Mouse (Mus musculus) spleen, postnatal 10 days (tissue): Measurements from ENCODE around the gene Nat14.

Source experiments
- DNase-seq, 2 experiments: peaks; one replicate each; pipeline ENCODE4 v3.0.0; 2021 to 2022; ENCODE audit warnings: low spot score in 2 of 2

The Nat14 gene

DNA sequence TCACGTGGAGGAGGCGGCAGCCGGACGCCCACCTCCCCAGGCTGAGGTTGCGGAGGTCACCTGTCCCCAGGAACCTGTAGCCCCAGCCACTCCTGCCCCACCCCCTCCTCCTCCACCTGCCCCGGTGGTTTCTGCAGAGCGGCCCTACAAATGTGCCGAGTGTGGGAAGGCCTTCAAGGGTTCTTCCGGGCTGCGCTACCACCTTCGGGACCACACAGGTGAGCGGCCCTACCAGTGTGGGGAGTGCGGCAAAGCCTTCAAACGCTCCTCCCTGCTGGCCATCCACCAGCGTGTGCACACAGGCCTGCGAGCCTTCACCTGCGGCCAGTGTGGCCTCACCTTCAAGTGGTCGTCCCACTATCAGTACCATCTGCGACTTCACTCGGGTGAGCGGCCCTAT lies 1.9 kb upstream of the Nat14 start:
- no peak for DNase-seq

DNA sequence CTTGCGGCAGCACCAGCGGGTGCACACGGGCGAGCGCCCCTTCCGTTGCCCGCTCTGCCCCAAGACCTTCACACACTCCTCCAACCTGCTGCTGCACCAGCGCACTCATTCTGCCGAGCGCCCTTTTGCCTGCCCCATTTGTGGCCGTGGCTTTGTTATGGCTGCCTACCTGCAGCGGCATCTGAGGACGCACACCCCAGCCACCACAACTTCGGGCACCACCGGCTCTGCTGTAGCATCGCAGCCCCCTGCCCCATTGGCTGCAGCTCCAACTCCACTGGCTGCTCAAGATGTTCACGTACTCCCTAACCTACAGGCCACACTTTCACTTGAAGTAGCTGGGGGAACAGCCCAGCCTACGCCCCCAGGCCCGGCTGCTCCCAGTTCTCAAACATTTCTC lies 1.3 kb upstream of the Nat14 start:
- DNase-seq = no peak

DNA sequence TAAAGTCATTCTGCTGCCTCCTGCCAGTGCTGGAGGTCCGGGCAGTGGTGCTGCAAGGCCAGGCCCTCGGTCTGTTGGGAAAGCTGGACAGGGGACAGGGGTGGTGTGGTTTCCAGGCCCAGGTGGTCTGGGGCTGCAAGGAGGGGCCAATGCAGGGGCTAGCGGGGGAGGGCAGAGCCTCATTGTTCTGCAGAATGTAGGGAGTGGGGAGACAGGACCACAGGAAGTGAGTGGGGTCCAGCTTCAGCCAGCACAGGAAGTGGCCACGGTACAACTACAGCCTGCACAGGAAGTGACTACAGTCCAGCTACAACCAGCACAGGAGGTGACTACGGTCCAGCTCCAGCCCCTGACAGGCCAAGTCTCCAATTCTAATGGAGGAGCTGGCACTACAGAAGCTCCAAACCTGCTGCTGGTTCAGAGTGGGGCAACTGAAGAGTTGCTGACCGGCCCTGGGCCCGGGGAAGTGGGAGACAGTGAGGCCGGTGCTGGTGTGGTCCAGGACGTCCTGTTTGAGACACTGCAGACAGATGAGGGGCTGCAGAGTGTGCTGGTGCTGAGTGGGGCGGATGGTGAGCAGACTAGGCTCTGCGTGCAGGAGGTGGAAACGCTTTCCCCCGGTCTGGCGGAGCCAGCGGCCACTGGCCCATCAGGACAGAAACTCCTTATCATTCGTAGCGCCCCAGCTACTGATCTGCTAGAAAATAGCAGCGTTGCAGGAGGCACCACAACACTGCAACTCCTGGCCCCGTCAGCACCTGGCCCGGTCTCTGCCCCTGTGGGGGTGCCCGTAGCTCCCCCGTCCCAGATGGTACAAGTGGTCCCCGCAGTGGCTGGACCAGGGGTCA lies 628 bp upstream of the Nat14 start:
- no peak for DNase-seq

DNA sequence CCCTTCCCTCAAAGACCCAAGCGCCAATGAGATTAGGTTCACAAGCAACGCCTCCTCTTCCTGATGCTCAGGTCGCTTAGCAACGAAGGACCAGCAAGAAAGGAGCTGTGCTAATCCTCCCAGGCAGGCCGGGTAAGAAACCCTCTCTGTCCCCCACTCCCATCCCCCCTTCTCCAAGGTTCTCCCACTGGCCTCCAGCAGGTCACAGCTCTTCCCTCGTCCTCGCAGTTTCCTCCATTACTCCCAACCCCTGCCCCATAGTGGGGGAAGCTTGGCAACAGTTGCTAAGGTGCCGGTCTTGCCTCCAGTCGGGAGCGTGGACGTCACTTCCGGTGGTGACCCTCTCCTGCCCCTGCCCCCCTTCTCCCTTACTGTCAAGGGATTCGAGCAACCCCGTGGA lies 680 bp downstream of the Nat14 start:
- DNase-seq = peak in 1 of 2 experiments; percentile 42

DNA sequence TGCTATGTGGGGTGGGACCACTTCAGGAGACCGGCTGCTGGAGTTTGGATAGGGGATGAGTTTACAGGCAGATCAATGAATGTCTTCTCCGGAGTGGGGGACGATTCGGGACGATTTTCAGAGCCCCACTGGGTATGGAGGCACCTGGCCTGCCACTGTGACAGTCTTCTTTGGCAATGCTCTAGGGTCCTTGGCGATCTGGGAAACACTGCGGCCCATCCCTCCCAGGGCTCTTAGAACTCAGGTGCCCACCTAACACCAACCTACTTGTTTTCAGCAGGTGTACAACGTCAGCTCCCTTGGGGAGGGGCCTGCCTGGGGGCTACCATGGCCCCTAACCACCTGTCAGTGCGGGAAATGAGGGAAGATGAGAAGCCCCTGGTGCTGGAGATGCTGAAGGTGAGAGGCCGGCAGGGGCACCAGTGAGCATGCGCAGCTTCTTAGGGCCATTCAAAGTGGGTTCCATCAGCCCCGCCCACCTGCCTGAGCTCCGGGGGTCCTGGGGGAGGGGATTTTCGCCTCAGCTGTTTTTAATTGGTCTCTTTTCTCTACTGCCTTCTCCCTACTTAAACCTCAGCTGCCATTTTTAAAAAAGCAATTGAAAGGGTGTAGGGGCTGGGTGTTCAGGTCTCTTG lies 1.2 kb downstream of the Nat14 start:
- no peak for DNase-seq

DNA sequence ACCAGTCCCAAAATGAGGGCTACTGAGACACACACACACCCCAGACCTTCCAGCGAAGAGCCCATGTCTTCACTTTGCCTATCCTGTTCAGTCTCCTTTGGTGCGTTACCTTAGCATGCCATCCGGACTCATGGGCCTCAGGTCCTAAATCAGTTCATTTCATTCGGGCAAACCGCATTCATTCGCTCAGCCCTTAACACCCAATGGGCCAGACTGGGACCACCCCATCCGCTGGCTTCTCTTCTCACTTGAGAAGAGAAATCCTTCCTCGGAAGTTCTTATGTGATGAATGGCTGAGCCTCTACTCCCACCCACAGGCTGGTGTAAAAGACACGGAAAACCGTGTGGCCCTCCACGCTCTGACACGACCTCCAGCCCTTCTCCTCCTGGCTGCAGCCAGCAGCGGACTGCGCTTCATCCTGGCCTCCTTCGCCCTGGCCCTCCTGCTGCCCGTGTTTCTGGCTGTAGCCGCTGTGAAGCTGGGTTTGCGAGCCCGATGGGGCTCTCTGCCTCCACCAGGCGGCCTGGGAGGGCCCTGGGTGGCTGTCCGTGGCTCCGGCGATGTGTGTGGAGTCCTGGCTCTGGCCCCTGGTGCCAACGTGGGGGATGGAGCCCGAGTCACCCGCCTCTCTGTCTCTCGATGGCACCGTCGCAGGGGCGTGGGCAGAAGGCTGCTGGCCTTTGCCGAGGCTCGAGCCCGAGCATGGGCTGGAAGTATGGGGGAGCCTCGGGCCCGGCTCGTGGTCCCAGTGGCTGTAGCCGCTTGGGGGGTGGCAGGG lies 1.9 kb downstream of the Nat14 start:
- peak in 1 of 2 experiments; percentile 44 for DNase-seq

DNA sequence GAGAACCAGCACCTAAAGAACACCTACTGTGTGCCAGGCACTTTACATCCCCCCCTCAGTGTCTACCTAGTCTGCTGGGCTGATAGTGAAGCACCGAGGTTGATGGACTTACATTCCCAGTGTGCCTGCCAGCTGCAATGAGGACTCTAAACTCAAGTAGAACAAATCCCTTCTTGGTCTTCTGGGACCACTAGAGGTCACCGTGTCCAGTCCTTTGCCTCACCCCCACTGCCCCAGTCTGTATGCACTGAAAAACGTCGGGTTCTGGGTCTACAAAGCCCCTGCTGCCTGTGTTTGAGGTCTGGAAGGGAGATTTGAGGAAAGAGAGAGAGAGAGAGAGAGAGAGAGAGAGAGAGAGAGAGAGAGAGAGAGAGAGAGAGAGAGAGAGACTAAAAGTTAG lies 2.7 kb downstream of the Nat14 start:
- no peak for DNase-seq

DNA sequence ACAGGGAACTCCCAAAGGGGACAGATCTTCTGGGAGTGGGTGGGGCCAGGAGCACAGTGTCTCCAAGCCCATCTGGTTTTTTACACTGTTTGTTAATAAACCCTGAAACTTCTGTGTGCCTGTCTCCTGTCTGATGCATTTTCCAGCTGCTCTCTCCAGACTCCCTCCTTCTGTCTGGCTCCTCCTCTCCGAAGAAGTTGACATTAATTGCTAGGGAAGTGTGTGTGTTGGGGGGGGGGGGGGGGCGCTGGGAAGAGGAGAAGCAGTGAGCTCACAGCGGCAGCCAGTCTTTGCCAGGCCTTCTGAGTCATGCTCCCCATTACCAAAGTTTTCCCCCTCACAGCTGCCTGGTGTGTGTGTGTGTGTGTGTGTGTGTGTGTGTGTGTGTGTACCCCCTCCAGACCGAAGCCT lies 3.1 kb downstream of the Nat14 start:
- no peak for DNase-seq

DNA sequence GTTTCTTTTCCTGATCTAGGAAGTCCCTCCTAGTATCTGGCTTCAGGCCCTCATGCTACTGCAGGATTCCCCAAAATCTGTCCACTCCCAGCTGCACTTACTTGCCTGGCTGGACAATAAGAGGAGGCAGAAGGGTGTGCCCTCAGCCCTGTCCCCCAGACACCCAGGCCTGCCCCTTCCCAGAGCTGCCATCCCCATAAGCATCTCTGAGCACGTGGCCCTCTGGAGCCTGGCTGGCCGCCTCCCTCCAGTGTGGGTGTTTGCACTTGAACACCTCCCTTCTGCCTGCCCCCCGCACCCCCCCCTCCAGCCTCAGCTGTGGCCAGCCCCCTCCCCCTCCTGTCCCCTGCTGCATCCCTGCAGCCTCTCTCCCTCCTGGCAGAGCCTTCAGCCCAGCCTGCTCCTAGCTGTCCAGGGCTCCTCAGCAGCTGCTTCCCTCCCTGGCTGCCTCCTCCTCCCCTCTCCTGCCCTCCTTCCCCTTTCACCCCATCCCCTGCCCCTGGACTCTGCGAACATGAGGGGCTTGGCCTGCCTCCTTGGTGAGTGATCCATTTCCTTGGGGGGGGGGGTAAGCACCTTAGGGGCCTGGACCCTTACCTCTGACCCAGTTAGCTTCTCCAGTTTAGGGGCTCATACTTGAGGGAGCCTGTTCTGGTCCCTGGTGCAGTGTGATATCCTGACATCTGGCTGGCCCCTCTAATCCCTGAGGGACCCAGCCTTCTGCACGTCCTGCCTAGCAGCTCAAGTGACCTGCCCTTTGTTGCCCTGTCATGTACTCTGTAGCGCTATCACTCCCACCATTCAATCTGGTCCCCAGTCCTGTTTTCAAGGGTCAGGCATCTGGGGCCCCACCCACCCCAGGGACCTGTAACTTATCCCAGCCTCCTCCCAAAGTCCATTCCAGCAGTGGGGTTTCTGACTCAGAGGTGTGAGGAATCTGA lies 3.9 kb downstream of the Nat14 start, which contains the start of gene Ssc5d:
TSS of gene Ssc5d (plus strand) at position 345 of the 941 bp plus-strand sequence.
- no peak for DNase-seq

DNA sequence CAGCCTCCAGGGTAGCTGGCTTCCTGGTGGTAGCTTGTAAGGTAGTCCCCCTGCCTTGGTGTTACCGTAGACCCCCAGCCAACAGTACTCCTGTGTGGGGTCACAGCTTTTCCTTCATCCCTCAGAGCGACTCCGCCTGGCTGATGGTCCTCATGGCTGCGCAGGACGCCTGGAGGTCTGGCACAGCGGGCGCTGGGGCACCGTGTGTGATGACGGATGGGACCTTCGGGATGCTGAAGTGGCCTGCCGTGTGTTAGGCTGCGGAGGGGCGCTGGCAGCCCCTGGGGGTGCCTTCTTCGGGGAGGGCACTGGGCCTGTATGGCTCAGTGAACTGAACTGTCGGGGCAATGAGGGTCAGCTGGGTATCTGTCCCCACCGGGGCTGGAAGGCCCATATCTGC lies 5.0 kb downstream of the Nat14 start:
- DNase-seq = no peak

DNA sequence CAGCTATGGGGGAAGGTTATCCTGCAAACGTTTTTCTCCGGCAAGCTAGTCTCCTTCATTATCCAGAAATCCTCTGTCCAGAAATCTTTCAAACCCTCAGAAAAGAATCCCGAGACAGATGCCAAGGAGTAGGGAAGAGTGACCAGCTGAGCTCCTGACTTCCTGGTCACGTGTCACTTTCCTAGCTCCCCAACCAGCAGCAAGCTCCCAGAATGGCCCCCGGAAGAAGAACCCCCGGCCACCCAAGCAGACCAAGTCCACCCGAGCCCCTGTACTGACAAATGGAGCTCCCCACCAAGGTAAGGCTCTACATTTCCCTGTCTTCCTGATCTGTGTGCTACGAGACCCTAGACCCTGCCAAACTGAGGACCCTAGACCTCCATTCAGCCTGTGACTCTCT lies 5.9 kb downstream of the Nat14 start:
- no peak for DNase-seq

DNA sequence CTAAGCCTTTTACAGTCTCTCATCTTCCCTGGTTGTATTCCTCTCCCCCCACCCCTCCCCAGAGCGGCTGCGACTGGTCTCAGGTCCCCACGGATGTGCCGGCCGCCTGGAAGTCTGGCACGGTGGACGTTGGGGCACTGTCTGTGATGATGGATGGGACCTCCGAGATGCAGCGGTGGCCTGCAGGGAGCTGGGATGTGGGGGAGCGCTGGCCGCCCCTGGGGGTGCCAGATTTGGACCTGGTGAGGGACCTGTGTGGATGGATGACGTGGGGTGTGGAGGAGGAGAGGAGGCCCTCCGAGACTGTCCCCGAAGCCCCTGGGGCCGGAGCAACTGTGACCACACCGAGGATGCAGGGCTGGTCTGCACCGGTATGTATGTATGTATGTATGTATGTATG lies 6.5 kb downstream of the Nat14 start:
- DNase-seq = no peak

DNA sequence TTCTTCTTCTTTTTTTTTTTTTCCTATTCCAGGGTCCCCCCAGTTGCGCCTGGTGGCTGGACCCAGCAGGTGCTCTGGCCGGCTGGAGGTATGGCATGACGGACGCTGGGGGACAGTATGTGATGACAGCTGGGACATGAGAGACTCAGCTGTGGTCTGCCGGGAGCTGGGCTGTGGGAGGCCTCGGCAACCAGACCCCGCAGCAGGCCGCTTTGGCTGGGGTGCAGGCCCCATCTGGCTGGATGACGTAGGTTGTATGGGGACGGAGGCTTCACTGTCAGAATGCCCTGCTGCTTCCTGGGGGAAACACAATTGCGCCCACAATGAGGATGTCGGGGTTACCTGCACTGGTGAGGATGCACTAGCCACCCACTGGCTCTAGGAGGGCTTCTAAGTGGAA lies 11.3 kb downstream of the Nat14 start:
- no peak for DNase-seq

DNA sequence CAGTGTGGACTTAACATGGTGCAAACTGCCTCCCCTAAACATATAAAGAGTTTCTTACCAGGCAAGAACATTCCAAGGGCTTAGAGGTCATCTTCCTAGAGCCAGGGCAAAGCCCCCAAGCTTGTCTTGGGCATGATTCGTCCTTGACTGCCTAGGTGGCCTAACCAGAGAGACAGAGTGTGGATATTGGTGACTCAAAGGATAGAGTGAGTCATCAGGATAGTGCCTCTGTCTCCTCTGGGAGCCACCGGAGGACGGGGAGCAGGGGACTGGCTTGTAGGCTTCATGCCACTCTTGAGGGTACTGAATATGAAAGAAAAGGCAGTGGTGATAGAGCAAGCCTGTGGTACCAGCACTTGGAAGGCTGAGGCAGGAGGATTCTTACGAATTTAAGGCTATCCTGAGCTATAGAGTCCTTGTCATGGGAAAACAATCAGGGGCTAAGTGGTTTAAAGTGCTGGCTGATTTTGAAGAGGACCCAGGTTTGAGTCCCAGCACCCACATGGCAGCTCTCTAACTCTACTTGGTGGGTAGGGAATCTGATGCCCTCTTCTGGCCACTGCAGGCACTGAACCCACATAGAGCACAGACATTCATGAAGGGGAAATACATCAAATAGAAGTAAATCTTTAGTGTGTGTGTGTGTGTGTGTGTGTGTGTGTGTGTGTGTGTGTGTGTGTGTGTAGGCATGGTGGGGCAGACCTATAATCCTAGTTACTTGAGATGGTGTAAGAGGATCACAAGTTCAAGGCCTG lies 12.5 kb downstream of the Nat14 start:
- DNase-seq = no peak

DNA sequence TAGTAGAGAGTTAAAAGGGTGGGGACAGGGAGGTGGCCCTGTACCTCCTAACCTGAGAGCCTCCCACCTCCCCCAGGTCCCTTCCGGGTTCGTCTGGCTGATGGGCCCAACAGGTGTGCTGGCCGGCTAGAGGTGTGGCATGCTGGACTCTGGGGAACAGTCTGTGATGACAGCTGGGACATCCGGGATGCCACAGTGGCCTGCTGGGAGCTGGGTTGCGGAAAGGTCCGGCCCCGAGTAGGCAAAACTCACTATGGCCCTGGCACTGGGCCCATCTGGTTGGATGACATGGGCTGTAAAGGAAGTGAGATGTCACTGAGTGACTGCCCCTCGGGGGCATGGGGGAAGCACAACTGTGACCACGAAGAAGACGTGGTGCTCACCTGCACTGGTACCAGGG lies 15.0 kb downstream of the Nat14 start:
- no peak for DNase-seq

DNA sequence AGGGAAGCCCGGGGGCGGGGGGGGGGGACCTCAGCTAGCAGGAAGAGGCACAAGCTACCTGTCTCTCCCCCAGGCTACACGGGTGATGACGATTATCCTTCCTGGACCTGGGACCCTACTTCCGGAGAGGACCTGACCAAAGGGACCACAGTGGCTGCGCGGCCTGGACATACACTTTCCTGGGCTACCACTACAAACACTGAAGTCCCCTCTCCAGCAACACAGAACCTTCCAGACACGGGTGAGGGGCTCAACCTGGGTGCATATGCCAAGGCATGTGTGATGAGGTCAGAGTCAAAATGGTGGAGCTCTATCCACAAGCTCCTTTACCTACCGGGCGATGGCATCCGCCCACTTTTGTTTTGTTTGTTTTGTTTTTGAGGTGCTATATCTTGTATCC lies 15.6 kb downstream of the Nat14 start:
- no peak for DNase-seq

DNA sequence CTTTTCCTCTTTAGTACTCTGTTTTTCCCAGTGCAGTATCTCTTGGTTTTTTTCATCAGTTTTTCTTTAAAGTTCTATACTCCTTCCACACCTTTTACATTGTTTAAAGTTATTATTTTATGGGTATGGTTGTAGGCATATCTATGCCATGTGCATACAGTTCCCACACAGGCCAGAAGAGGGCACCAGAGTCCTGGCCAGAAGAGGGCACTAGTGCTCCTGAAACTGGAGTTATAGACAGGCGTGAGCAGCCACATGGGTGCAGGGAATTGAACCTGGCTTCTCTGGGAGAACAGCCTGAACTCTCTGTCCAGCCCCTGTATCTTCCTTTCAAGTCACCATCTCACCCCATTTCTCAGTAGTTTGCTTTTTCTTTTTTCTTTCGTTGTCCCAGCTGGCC lies 16.6 kb downstream of the Nat14 start:
- peak; percentile 75 to 87 for DNase-seq

DNA sequence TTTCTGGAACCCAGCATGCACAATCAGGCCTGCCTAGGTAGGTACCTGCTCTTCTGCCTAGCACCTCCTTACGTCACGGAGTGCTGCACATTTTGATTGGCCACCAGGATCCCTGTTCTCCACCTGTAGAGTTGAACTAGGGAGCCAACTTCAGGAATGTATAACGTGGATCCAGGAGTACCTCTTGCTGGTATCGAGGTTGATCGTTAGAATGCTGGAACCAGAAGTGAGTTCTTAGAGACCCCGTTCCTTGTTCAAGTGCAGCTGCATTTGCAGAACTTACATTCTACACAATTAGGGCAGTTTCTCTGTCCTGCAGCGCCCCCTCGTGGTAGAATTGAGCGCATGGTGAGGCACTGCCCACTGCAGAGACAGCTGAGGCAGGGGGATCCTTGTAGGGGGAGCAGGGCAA lies 18.2 kb downstream of the Nat14 start:
- DNase-seq = peak; percentile 78 to 90

DNA sequence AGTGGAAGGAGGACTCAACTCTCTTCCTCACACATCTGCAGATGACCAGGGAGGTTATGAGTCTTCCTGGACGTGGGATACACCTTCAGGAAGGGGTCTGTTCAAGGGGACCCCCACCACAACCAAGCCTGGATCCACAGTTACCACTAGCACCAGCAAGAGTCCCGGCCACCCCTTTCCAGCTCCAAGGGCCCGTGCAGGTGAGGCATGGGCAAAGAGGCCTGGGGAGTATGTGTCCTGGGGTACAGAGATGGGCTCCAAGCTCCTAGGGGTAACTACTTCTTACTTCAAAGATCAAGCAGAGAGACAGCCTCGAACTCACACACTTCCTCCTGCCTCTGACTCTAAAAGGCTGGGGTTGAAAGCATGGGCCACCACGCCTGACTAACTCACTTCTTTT lies 20.8 kb downstream of the Nat14 start:
- DNase-seq = no peak

DNA sequence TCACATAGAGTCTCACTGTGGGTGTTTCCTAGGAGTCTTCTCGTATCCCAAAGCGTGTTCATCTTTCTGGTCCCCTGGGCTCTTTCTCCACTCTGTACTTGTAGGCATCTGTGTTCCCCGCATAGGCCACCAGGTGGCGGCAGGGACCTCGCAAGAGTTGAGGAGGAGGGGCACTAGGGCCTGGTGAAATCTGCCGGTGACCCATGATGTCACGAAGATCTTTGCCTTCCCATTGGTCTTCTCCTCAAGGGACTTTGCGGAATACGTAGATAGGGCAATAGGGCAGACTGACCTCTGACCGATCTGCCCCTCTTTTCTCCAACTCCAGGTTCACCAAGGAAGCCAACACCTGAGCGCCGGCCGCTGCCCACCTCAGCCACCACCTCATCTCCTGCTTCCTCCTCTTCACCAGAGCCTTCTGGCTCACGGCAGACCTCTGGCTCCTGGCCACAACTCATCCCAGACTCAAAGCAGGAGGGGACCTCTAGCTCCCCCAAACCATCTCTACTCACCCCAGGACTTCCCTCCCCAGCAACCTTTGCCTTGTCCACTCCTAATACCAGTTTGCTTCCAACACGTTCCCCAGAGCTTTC lies 21.5 kb downstream of the Nat14 start:
- peak; percentile 88 to 93 for DNase-seq
